Mouse (Mus musculus): Measurements from ENCODE around the gene Reg3g.
"Not testable (repeated sequence)": the region's sequence is repeated elsewhere in the genome, so short reads cannot be mapped to it uniquely, and the experiment has no call there.

Gene Reg3g

DNA sequence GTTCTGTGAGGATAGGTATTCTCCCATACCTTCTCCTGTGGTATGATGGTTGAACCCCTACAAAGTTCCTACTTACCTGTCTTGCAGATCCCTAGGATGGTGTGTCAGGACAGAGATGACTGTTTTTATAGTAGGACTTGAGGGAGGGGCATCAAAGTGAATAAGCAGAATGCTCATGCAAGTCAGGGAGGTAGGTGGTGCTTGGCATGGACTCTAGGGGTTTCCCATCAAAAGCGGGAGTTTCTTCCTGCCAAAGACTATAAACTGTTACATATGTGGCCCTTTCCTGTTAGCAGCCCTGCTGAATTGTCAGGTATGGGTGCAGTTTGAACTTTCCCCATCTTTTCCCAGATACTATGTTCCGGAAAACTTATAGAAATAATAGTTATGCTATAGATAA lies at the start of gene Reg3g:
TSS of gene Reg3g (minus strand) at position 101 of the 400 bp plus-strand sequence.
- no peak for DNase-seq

- no peak for DNase-seq
Observed at GRCm38 (mm10) chr6:78515777-78516446, 47.2 kb upstream of the Reg3g start.

DNA sequence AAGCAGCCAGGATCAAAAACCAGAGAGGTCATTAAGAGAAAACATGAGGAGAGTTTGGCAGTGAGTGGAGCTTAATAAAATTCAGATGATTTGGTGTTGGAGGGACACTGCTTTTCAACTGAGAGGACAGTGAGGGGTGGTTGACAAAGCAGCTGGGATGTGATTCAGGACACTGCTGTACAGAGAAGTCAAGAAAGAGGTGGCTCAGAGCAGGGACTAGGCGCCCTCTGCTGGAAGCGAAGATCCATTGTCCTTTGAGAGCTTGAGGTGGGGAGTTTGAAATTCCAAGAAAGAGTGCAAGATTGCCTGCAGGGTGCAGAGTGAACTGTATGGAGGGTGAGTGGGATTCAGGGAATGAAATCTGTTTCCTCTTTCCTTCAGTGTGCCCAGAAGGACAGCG lies 44.2 kb upstream of the Reg3g start:
- no peak for DNase-seq

- no peak for DNase-seq
Observed at GRCm38 (mm10) chr6:78510173-78510900, 41.7 kb upstream of the Reg3g start.

DNA sequence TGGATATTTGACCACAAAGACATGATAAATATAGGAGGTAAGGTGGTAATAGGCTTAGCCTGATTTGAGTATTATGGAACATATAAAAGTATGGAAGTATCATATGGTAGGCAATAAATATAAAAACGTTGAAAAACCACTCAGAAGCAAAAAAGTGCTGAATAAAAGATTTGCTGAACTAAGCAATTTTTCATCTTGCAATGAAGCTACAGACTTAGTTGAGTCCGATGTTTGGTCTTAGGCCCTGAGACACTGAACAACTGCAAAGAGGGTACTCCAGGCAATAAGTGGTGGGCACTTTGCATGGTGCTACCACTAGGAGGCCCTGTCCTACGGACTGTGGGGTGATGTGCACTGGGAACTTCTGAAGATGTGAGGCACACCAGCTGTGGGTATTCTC lies 37.1 kb upstream of the Reg3g start:
- DNase-seq = peak in 1 of 2 experiments; percentile 3

- DNase-seq = no peak
Observed at GRCm38 (mm10) chr6:78494633-78495032, 26.0 kb upstream of the Reg3g start.

DNA sequence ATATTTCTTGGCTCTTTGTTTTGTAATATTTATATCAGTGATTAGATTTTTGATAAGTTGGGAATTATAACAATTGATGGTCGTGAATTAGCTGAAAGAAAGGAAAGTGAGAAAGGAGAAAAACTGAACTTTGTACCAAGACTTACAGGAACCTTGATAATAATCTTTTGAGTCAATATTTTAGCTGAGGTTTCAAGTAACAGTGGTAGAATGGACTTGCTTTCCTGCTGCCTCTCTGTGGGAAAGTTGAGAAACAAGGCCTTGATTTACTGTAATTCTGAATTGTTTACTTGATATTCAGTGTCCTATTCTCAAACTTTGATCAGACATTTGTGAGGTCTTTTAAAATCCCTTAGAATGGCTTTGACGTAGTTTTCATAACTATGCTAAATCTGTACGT lies 615 bp upstream of the Reg3g start:
- DNase-seq = no peak

GRCm38 (mm10) chr6:78463266-78463665 lies 5.4 kb downstream of the Reg3g start:
- DNase-seq = no peak

DNA sequence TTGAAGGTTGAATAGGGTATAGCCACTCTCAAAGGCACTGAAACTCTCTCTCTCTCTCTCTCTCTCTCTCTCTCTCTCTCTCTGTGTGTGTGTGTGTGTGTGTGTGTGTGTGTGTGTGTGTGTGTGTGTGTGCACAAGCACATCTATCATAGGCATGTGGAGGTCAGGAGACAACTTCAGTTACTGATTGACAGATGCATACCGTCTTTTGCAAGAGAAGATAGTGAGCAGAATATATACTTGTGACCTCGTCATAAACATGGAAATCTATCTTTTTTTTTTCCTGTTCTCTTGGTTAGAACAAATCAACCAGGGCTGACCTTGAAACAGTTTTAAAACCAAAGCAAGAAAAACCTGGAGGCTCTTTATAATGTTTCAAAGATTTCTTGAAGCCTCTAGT lies 6.3 kb downstream of the Reg3g start:
- DNase-seq = no peak

GRCm38 (mm10) chr6:78460191-78460825 lies 8.4 kb downstream of the Reg3g start:
- no peak for DNase-seq

- no peak for DNase-seq
Observed at GRCm38 (mm10) chr6:78452804-78453203, 15.9 kb downstream of the Reg3g start.

DNA sequence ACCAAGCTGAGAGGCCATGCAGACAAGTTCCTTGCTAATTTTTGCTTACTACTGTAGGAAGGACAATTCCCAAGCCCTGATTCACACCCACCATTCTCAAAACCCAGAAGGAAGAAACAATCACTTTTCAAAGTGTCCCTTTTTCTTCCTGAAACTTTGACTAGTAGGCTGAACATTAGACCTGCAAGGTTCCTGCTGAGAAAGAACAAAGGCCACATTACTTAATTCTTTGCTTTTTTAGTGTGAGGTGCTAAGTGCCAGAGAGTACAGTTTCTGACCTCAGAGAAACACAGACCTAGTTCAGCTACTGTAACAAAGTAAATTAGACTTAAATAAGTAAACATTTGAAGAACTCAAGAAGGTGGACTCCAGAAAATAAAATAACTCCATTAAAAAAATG lies 20.3 kb downstream of the Reg3g start:
- DNase-seq = no peak

- DNase-seq = no peak
Observed at GRCm38 (mm10) chr6:78447202-78447601, 21.5 kb downstream of the Reg3g start.

DNA sequence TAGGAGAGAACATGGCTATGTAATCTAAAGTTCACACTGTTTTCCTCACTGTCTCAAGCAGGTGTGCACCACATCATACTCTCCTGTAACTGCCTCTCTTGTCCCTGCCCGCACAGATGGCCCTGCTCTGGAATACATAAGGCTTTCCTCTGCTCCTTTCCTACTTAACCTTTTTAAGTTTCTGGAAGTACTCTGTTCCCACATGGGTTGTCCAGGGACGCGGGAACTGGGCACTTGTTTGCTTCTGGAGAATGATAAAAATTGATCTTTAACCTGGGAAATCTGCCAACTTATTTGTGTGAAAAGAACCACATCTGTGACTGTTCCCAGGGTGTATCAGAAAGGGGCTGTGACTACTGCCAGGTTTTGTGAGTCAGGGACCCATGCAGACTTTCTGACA lies 43.2 kb downstream of the Reg3g start:
- DNase-seq = no peak

DNA sequence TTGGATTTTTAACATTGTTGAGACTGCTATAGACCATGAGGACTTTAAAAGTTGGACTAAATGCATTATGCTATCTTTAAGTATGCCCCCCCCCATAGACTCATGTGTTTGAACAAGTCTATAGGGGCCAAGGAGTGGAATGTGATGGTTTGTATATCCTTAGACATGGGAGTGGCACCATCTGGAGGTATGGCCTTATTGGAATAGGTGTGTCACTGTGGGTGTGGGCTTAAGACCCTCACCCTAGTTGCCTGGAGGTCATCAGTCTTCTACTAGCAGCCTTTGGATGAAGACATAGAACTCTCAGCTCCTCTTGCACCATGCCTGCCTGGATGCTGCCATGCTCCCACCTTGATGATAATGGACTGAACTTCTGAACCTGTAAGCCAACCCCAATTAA lies 46.3 kb downstream of the Reg3g start, which contains the start of gene Reg1:
TSS of gene Reg1 (plus strand) at position 301 of the 400 bp plus-strand sequence.
- not testable (repeated sequence) for DNase-seq
